Mouse (Mus musculus) stomach, embryonic 16.5 days (tissue): Measurements from ENCODE around the gene Ogfod1. TPM values are rescaled to one million over a fixed set of nuclear protein-coding genes. Genes with fewer than 3 reads are reported as not detected.

Source experiments
- ATAC-seq: fragments of 200-750 bp; cut with Nextera tagmentation; 2 replicates; pipeline ENCODE4 v1.8.0; 2017; ENCODE audit warnings: moderate number of reproducible peaks, moderate TSS enrichment; ENCODE audit not compliant: insufficient read depth, low FRiP score
- H3K27ac ChIP-seq: fragments of 300-500 bp; sonication (generic); 2 replicates; pipeline ENCODE4 v1.5.1; 2014; ENCODE audit warnings: low read length
- H3K27me3 ChIP-seq: fragments of 300-500 bp; sonication (generic); 2 replicates; pipeline ENCODE4 v1.6.1; 2014; ENCODE audit warnings: low read length, control low read depth, mixed read lengths; ENCODE audit not compliant: control insufficient read depth, insufficient read depth
- H3K36me3 ChIP-seq: fragments of 300-500 bp; sonication (generic); 2 replicates; pipeline ENCODE4 v1.6.1; 2014; ENCODE audit warnings: low read length; ENCODE audit not compliant: control insufficient read depth, insufficient read depth
- H3K4me1 ChIP-seq: fragments of 300-500 bp; sonication (generic); 2 replicates; pipeline ENCODE4 v1.6.1; 2014; ENCODE audit warnings: low read length, control low read depth, mixed read lengths; ENCODE audit not compliant: control insufficient read depth, insufficient read depth
- H3K4me2 ChIP-seq: fragments of 300-500 bp; sonication (generic); 2 replicates; pipeline ENCODE4 v1.6.1; 2014; ENCODE audit warnings: low read depth, low read length, mixed read lengths
- H3K4me3 ChIP-seq: fragments of 300-500 bp; sonication (generic); replicated peaks from 2 replicates; pipeline ENCODE4 v1.5.1; 2014; ENCODE audit warnings: mild to moderate bottlenecking, low read length
- H3K9ac ChIP-seq: fragments of 300-500 bp; sonication (generic); 2 replicates; pipeline ENCODE4 v1.6.1; 2014; ENCODE audit warnings: low read length
- H3K9me3 ChIP-seq: fragments of 300-500 bp; sonication (generic); replicated peaks from 2 replicates; pipeline ENCODE4 v1.6.1; 2016; ENCODE audit warnings: low read length, control low read depth; ENCODE audit not compliant: control insufficient read depth
- WGBS: fragments of 180-500 bp; shearing (Covaris S2); extraction: QIAGEN DNeasy Blood & Tissue Kit; methylation state at CpG from one replicate; pipeline ENCODE4 v1.1.7; 2014; 5-methylcytosine and 5-hydroxymethylcytosine counted together
- polyA plus RNA-seq: library from polyadenylated mRNA; unstranded; fragments of >200 nt; fragmentation: Nextera tagmentation; extraction: Ambion mirVana; gene quantifications from 2 replicates; pipeline ENCODE4 v1.2.1, GENCODE M21; 2015

The Ogfod1 gene
- polyA plus RNA-seq, 1 experiment from 2014 or later: 15.5 TPM

- Histone ChIP-seq H3K4me1 (no peaks in the 10 kb centered on the region), H3K9me3 (no peaks in the 10 kb centered on the region), H3K27me3 (no peaks in the 10 kb centered on the region), H3K4me2 (no peak overlapping the region), H3K27ac (no peak overlapping the region), H3K9ac (no peak overlapping the region), H3K36me3 (peaks cover 10% of the 10 kb centered on the region; the same call in 1 of the 2 replicates), H3K4me3 (no peak overlapping the region)
- 61% methylated on average over 6 of the region's 6 CpGs for WGBS
- no peak for ATAC-seq
These were observed 20.3 kb downstream of the Ogfod1 start for GRCm38 (mm10) chr8:94057157-94057854.

DNA sequence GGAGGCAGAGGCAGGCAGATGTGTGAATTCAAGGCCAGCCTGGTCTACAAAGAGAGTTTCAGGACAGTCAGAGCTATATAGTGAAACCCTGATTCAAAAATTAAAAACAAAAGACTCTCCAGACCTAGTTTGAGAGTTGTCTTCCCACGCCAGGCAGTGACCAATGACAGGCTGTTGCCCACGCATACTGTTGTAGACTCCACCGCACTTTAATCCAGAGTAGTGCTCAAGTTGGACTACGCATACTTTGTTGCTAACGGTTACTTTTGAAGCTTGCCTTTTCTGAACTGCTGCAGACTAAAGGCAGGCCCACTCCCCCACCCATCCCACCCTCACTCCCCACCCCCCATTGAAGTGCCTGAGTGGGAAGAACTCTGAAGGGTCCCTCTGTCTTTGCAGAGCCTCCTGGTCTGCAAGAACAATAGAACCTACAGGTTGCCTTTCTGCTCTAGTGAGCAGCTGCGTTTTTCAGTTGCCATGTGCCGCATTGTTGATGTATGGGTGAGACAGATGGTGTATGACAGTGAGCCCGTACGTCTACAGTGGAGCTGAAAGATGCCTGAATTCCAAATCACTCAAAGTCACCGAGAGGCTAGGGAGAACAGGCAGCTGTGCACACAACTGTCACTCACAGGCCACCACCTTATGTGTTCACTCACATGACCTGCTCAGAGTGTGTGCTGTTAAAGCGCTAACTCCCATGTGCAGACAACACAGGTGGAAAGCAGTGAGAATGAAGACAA is 29.3 kb downstream of the Ogfod1 start:
- Histone ChIP-seq H3K27ac (no peak overlapping the region), H3K9me3 (no peaks in the 10 kb centered on the region)

DNA sequence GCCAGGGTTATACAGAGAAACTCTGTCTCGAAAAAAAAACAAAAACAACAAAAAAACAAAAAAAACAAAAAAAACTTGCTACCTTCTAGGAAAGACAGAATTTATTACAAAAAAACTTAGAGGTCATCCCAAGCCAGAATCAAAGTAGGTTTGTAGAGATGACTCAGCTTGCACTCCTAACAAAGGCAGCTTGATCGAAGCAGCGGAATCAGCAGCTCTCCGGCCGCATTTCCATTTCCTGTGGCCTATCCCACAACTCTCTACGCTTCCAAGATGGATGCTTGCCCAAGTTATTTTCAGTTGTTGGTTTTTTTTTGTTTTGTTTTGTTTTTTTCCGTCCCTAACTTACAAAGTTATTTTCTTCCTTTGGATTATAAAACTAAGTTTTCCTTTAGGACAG is 31.8 kb downstream of the Ogfod1 start:
- Histone ChIP-seq H3K27me3 (no peaks in the 10 kb centered on the region), H3K4me2 (no peak overlapping the region), H3K36me3 (peaks cover 5% of the 10 kb centered on the region; the same call in 1 of the 2 replicates), H3K9ac (no peak overlapping the region), H3K4me3 (no peak overlapping the region), H3K9me3 (no peaks in the 10 kb centered on the region), H3K4me1 (no peaks in the 10 kb centered on the region), H3K27ac (no peak overlapping the region)
- WGBS: 93% methylated on average over 7 of the region's 7 CpGs
- no peak for ATAC-seq

More for the DNA sequence above, 29.3 kb downstream of the Ogfod1 start:
- no peak overlapping the region for H3K4me2 ChIP-seq
- H3K4me3 ChIP-seq: no peak overlapping the region
- H3K36me3 ChIP-seq: peaks cover 5% of the 10 kb centered on the region; the same call in 1 of the 2 replicates
- no peaks in the 10 kb centered on the region for H3K27me3 ChIP-seq
- no peak overlapping the region for H3K9ac ChIP-seq
- ATAC-seq: peak; percentile 21; the same call in 1 of the 2 replicates
- no peaks in the 10 kb centered on the region for H3K4me1 ChIP-seq
- 57% methylated on average over 11 of the region's 11 CpGs for WGBS

DNA sequence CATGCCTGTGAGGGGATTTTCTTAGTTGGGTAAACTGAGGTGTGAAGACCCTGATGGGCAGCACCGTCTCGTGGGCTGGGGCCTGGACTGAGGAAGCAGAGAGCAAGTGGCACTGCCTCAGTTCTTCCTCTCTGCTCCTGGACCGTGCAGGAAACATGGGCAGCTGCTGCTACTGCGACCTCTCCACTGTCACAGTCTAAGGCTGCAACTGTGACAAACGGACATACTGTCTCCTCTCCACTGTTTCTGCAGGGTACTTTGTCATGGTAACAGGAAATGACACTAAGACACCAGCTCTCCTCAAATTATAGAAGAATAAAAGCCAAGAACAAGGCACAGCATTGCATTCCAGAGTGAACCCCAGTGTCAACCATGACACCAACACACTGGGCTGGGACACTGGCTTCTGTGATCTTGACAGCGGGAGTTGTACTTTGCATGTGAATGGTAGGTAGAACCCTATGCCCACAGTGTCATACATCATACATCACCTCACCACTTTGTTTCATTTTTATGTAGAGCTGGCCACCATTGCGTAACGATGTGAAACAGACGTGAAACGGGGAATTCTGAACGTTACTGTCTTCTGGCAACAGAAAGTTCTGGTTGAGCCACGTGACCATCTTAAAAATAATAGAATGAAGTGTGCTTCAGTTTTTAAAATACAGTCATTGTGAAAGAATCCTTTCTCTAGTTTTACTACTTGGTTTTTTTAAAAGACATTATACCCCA is 39.6 kb downstream of the Ogfod1 start:
- no peak overlapping the region for H3K4me3 ChIP-seq
- no peaks in the 10 kb centered on the region for H3K27me3 ChIP-seq
- H3K9ac ChIP-seq: no peak overlapping the region
- no peaks in the 10 kb centered on the region for H3K9me3 ChIP-seq
- 85% methylated on average over 12 of the region's 12 CpGs for WGBS
- no peak overlapping the region for H3K4me2 ChIP-seq
- no peaks in the 10 kb centered on the region for H3K36me3 ChIP-seq
- H3K27ac ChIP-seq: no peak overlapping the region
- ATAC-seq: no peak
- H3K4me1 ChIP-seq: no peaks in the 10 kb centered on the region

GRCm38 (mm10) chr8:94087964-94088363 is 51.0 kb downstream of the Ogfod1 start:
- no peak for ATAC-seq

DNA sequence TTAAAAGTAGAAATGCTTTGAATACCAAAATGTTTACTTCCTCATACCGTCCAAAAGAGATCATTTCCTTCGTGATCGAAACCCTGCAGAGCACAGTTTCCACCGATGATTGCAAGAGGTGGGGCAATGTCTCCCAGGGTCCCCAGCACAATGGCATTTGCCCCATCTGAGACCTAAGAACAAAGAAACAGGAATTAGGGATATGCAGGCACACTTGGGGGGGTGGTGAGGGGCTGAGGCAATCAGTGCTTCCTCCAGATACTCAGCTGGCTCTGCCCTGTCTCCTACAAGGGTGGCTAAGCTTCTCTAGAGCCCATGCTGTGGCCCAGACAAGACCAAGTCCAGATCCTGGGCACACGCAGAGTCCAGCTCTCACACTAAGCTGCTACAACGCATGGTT is 52.7 kb downstream of the Ogfod1 start:
- Histone ChIP-seq H3K36me3 (no peaks in the 10 kb centered on the region), H3K27me3 (no peaks in the 10 kb centered on the region), H3K4me1 (no peaks in the 10 kb centered on the region), H3K9me3 (no peaks in the 10 kb centered on the region), H3K4me2 (no peak overlapping the region), H3K4me3 (no peak overlapping the region), H3K27ac (no peak overlapping the region), H3K9ac (no peak overlapping the region)
- whole genome bisulfite sequencing: 67% methylated on average over 6 of the region's 6 CpGs
- no peak for ATAC-seq

More at GRCm38 (mm10) chr8:94087964-94088363, 51.0 kb downstream of the Ogfod1 start:
- Histone ChIP-seq H3K9ac (no peak overlapping the region), H3K4me2 (no peak overlapping the region), H3K4me3 (no peak overlapping the region), H3K27ac (no peak overlapping the region), H3K36me3 (no peaks in the 10 kb centered on the region), H3K27me3 (no peaks in the 10 kb centered on the region), H3K4me1 (no peaks in the 10 kb centered on the region), H3K9me3 (no peaks in the 10 kb centered on the region)
- 87% methylated on average over 9 of the region's 9 CpGs for WGBS

DNA sequence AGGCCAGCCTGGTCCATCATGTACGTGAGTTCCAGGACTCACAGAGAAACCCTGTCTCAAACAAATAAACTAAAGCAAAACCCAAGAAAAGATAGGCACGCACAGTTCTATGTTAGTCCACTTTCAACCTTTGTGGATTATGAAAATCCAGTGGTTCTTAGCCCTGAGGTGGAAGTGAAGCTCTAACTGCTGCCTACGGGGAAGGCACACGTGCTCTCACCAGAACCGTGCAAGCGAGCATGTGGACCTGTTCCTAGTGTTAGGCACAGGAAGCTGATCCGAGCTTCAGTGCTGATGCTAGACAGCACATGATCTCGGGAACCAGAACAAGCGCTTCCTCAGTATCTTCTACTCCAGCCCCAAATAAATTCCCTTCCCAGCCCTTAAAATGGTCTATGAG is 55.9 kb downstream of the Ogfod1 start:
- no peak overlapping the region for H3K4me2 ChIP-seq
- no peaks in the 10 kb centered on the region for H3K27me3 ChIP-seq
- no peaks in the 10 kb centered on the region for H3K4me1 ChIP-seq
- no peak overlapping the region for H3K27ac ChIP-seq
- ATAC-seq: no peak
- no peak overlapping the region for H3K9ac ChIP-seq
- whole genome bisulfite sequencing: 80% methylated on average over 9 of the region's 9 CpGs
- no peaks in the 10 kb centered on the region for H3K36me3 ChIP-seq
- H3K9me3 ChIP-seq: no peaks in the 10 kb centered on the region
- H3K4me3 ChIP-seq: no peak overlapping the region

- no peak overlapping the region for H3K4me3 ChIP-seq
- WGBS: 82% methylated on average over 6 of the region's 6 CpGs
These were observed 57.3 kb downstream of the Ogfod1 start for GRCm38 (mm10) chr8:94094281-94094680.

More at GRCm38 (mm10) chr8:94094281-94094680, 57.3 kb downstream of the Ogfod1 start:
- H3K36me3 ChIP-seq: no peaks in the 10 kb centered on the region
- no peaks in the 10 kb centered on the region for H3K9me3 ChIP-seq
- H3K4me1 ChIP-seq: no peaks in the 10 kb centered on the region
- H3K27me3 ChIP-seq: no peaks in the 10 kb centered on the region
- ATAC-seq: no peak
- no peak overlapping the region for H3K4me2 ChIP-seq
- no peak overlapping the region for H3K27ac ChIP-seq
- no peak overlapping the region for H3K9ac ChIP-seq
